Mouse (Mus musculus): ENCODE results near the gene Fads1. TPM values are rescaled to one million over a fixed set of nuclear protein-coding genes. Genes with fewer than 3 reads are reported as not detected.
A peak's percentile ranks its signal among the peaks of the same experiment; 100 is the strongest.
"Not testable (repeated sequence)": the region's sequence is repeated elsewhere in the genome, so short reads cannot be mapped to it uniquely, and the experiment has no call there.

Fads1 gene
- 148 and 172 TPM in 2 replicates for polyA plus RNA-seq (2015; fragmentation: Nextera tagmentation; extraction: Ambion mirVana)

GRCm38 (mm10) chr19:10182670-10183298 lies at the start of gene Fads1:
Fads1 (plus strand) TSS chr19:10182888.
- H3K9me3 ChIP-seq (replicated peaks) = no peaks in the 10 kb centered on the region
- H3K4me1 ChIP-seq = peaks cover 42% of the 10 kb centered on the region
- peak within 1 kb of the TSS; percentile 96 for H3K9ac ChIP-seq
- ATAC-seq = peak; percentile 97
- H3K27me3 ChIP-seq = no peaks in the 10 kb centered on the region
- H3K36me3 ChIP-seq (ENCODE audit: poor library complexity, severe bottlenecking) = peaks cover 29% of the 10 kb centered on the region
- H3K4me3 ChIP-seq = peak within 1 kb of the TSS; percentile 93
- H3K27ac ChIP-seq = peak within 1 kb of the TSS; percentile 97
- WGBS = under 1% methylated on average over 70 of the region's 70 CpGs
- peak within 1 kb of the TSS; percentile 76 for H3K4me2 ChIP-seq

GRCm38 (mm10) chr19:10134692-10135091 lies 48.0 kb upstream of the Fads1 start:
- Histone ChIP-seq H3K9ac (no peak overlapping the region), H3K4me1 (no peaks in the 10 kb centered on the region), H3K9me3 (replicated peaks) (no peaks in the 10 kb centered on the region), H3K27ac (no peak overlapping the region), H3K4me3 (no peak overlapping the region), H3K27me3 (no peaks in the 10 kb centered on the region), H3K36me3 (ENCODE audit: poor library complexity, severe bottlenecking) (no peaks in the 10 kb centered on the region), H3K4me2 (no peak overlapping the region)
- ATAC-seq = no peak
- WGBS = 63% methylated on average over 2 of the region's 2 CpGs

DNA sequence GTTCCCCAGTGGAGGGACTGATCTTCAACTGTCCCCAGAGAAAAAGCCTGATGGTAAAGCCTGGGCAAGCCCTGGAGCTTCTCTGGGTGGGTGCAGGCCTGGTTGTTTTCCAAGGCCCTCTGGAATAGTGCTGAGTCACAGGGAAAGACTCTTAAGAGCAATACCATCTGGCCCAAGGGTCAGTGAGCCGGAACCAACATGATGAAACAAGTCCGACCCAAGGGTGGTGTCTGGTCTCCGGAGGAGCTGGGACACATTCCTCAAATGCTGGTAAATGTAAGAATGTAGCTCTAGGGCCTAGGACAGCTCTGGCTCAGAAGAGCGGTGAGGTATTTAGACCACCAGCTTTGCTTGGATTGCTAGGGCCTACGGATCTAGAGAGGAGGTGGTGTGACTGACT lies 45.3 kb upstream of the Fads1 start:
- no peak overlapping the region for H3K4me2 ChIP-seq

GRCm38 (mm10) chr19:10139736-10140135 lies 43.0 kb upstream of the Fads1 start:
- no peaks in the 10 kb centered on the region for H3K27me3 ChIP-seq
- H3K4me2 ChIP-seq = no peak overlapping the region
- H3K36me3 ChIP-seq (ENCODE audit: poor library complexity, severe bottlenecking) = no peaks in the 10 kb centered on the region
- WGBS = 81% methylated on average over 6 of the region's 6 CpGs
- no peaks in the 10 kb centered on the region for H3K9me3 ChIP-seq (replicated peaks)
- ATAC-seq = no peak
- H3K4me3 ChIP-seq = no peak overlapping the region
- H3K9ac ChIP-seq = no peak overlapping the region
- H3K4me1 ChIP-seq = no peaks in the 10 kb centered on the region
- H3K27ac ChIP-seq = no peak overlapping the region

More for the DNA sequence above, 45.3 kb upstream of the Fads1 start:
- Histone ChIP-seq H3K27ac (no peak overlapping the region), H3K4me1 (no peaks in the 10 kb centered on the region), H3K27me3 (no peaks in the 10 kb centered on the region), H3K36me3 (ENCODE audit: poor library complexity, severe bottlenecking) (no peaks in the 10 kb centered on the region), H3K4me3 (no peak overlapping the region), H3K9me3 (replicated peaks) (no peaks in the 10 kb centered on the region), H3K9ac (no peak overlapping the region)
- WGBS = 80% methylated on average over 5 of the region's 5 CpGs
- no peak for ATAC-seq

GRCm38 (mm10) chr19:10143667-10144066 lies 39.0 kb upstream of the Fads1 start:
- H3K36me3 ChIP-seq (ENCODE audit: poor library complexity, severe bottlenecking) = no peaks in the 10 kb centered on the region
- no peaks in the 10 kb centered on the region for H3K27me3 ChIP-seq
- no peaks in the 10 kb centered on the region for H3K9me3 ChIP-seq (replicated peaks)
- 14% methylated on average over 2 of the region's 2 CpGs for WGBS
- H3K4me3 ChIP-seq = no peak overlapping the region
- no peak overlapping the region for H3K9ac ChIP-seq
- ATAC-seq = no peak
- no peak overlapping the region for H3K27ac ChIP-seq
- no peaks in the 10 kb centered on the region for H3K4me1 ChIP-seq
- H3K4me2 ChIP-seq = no peak overlapping the region

GRCm38 (mm10) chr19:10144464-10144863 lies 38.2 kb upstream of the Fads1 start:
- H3K4me2 ChIP-seq = no peak overlapping the region
- ATAC-seq = no peak
- no peak overlapping the region for H3K4me3 ChIP-seq
- no peaks in the 10 kb centered on the region for H3K36me3 ChIP-seq (ENCODE audit: poor library complexity, severe bottlenecking)
- H3K27ac ChIP-seq = no peak overlapping the region
- H3K9me3 ChIP-seq (replicated peaks) = no peaks in the 10 kb centered on the region
- 51% methylated on average over 4 of the region's 4 CpGs for WGBS
- H3K4me1 ChIP-seq = no peaks in the 10 kb centered on the region
- no peaks in the 10 kb centered on the region for H3K27me3 ChIP-seq
- H3K9ac ChIP-seq = no peak overlapping the region

DNA sequence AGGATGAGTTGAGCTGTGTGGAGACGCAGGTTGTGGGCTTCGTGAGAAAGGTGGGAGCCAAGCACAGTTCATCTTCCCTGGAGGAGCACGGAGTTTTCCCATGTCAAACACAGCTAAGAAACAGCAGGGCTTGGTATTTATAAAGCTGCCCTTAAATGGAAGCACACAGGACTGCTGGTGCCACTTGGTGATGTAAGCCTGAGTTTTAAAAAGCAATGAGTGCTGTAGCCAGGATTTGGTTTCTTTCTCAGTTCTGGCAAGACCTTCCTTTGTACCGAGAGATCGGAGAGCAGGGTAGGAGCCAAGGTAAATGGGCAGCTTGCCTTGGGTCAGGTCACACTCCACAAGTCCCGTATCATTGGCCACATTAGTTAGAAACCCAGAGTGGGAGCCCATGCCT lies 34.1 kb upstream of the Fads1 start:
- H3K36me3 ChIP-seq (ENCODE audit: poor library complexity, severe bottlenecking) = no peaks in the 10 kb centered on the region
- no peak overlapping the region for H3K4me2 ChIP-seq
- no peaks in the 10 kb centered on the region for H3K4me1 ChIP-seq
- H3K9me3 ChIP-seq (replicated peaks) = no peaks in the 10 kb centered on the region
- no peaks in the 10 kb centered on the region for H3K27me3 ChIP-seq
- no peak overlapping the region for H3K27ac ChIP-seq
- H3K4me3 ChIP-seq = no peak overlapping the region
- H3K9ac ChIP-seq = no peak overlapping the region
- 83% methylated on average over 6 of the region's 6 CpGs for WGBS
- no peak for ATAC-seq

- H3K36me3 ChIP-seq (ENCODE audit: poor library complexity, severe bottlenecking) = no peaks in the 10 kb centered on the region
- H3K9me3 ChIP-seq (replicated peaks) = no peaks in the 10 kb centered on the region
- no peak overlapping the region for H3K4me2 ChIP-seq
- no peak for ATAC-seq
- no peak overlapping the region for H3K27ac ChIP-seq
- H3K4me3 ChIP-seq = no peak overlapping the region
- H3K9ac ChIP-seq = no peak overlapping the region
- no peaks in the 10 kb centered on the region for H3K4me1 ChIP-seq
- 68% methylated on average over 3 of the region's 3 CpGs for WGBS
- no peaks in the 10 kb centered on the region for H3K27me3 ChIP-seq
These were observed 33.5 kb upstream of the Fads1 start for GRCm38 (mm10) chr19:10149189-10149588.

GRCm38 (mm10) chr19:10157725-10158124 lies 25.0 kb upstream of the Fads1 start:
- H3K36me3 ChIP-seq (ENCODE audit: poor library complexity, severe bottlenecking) = no peaks in the 10 kb centered on the region
- H3K9ac ChIP-seq = no peak overlapping the region
- no peaks in the 10 kb centered on the region for H3K4me1 ChIP-seq
- H3K27ac ChIP-seq = no peak overlapping the region
- no peak overlapping the region for H3K4me3 ChIP-seq
- H3K4me2 ChIP-seq = no peak overlapping the region
- no peaks in the 10 kb centered on the region for H3K9me3 ChIP-seq (replicated peaks)
- ATAC-seq = no peak
- 75% methylated on average over 2 of the region's 2 CpGs for WGBS
- H3K27me3 ChIP-seq = no peaks in the 10 kb centered on the region

DNA sequence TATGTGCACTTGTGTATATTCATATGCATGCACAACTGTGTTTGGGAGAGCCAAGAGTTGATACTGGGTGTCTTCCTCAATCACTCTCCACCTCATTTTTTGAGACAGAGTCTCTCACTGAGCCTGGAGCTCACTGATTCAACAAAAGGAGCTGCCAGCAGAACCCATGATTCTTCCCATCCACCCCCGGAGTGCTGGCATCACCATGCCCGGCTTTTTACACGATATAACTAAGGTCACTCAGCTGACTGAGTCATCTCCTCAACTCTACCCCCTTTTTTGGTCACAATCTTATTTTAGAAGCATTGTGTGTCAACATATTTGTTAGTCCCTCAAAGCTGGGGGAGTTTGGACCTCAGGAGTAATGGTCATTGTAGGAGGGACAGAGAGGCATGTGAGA lies 18.8 kb upstream of the Fads1 start:
- Histone ChIP-seq H3K27ac (no peak overlapping the region), H3K9me3 (replicated peaks) (no peaks in the 10 kb centered on the region), H3K4me3 (no peak overlapping the region), H3K4me1 (no peaks in the 10 kb centered on the region), H3K9ac (no peak overlapping the region), H3K27me3 (no peaks in the 10 kb centered on the region), H3K36me3 (ENCODE audit: poor library complexity, severe bottlenecking) (no peaks in the 10 kb centered on the region), H3K4me2 (no peak overlapping the region)
- WGBS = 89% methylated on average over 3 of the region's 3 CpGs
- ATAC-seq = no peak

GRCm38 (mm10) chr19:10165928-10166327 lies 16.8 kb upstream of the Fads1 start:
- H3K4me3 ChIP-seq; H3K9ac ChIP-seq; ATAC-seq; H3K27me3 ChIP-seq; H3K4me1 ChIP-seq; H3K4me2 ChIP-seq; H3K9me3 ChIP-seq (replicated peaks); H3K27ac ChIP-seq; H3K36me3 ChIP-seq (ENCODE audit: poor library complexity, severe bottlenecking): not testable (repeated sequence)
- WGBS = 83% methylated on average over 4 of the region's 4 CpGs

GRCm38 (mm10) chr19:10167112-10167511 lies 15.6 kb upstream of the Fads1 start:
- Histone ChIP-seq H3K27me3 (no peaks in the 10 kb centered on the region), H3K36me3 (ENCODE audit: poor library complexity, severe bottlenecking) (no peaks in the 10 kb centered on the region), H3K9ac (no peak overlapping the region), H3K27ac (no peak overlapping the region), H3K4me3 (no peak overlapping the region), H3K9me3 (replicated peaks) (no peaks in the 10 kb centered on the region), H3K4me1 (no peaks in the 10 kb centered on the region), H3K4me2 (no peak overlapping the region)
- no peak for ATAC-seq
- 79% methylated on average over 4 of the region's 4 CpGs for WGBS

DNA sequence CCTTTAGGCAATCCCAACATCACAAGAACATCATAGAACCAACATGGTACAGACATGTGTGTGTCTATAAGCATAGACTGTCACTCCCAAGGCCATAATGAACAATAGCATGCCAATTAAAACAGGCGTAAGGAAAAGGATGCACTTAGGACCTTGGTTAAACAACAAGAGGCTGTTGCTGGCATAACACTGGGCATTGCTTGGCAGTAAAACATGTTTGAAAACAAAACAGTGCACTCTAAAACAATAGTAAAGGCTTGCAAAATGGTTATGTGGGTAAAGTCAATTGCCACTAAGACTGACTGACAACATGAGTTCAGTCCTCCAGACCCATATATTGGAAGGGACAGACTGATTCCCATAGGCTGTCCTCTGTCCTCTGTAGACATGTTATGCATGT lies 14.7 kb upstream of the Fads1 start:
- Histone ChIP-seq H3K27ac (no peak overlapping the region), H3K36me3 (ENCODE audit: poor library complexity, severe bottlenecking) (no peaks in the 10 kb centered on the region), H3K27me3 (no peaks in the 10 kb centered on the region), H3K4me3 (no peak overlapping the region), H3K9me3 (replicated peaks) (no peaks in the 10 kb centered on the region), H3K9ac (no peak overlapping the region), H3K4me1 (no peaks in the 10 kb centered on the region), H3K4me2 (no peak overlapping the region)
- no peak for ATAC-seq
- 82% methylated on average over 1 of the region's 1 CpGs for WGBS
